ENCODE assay signal across 12 mouse cellular contexts in the genomic region with DNA sequence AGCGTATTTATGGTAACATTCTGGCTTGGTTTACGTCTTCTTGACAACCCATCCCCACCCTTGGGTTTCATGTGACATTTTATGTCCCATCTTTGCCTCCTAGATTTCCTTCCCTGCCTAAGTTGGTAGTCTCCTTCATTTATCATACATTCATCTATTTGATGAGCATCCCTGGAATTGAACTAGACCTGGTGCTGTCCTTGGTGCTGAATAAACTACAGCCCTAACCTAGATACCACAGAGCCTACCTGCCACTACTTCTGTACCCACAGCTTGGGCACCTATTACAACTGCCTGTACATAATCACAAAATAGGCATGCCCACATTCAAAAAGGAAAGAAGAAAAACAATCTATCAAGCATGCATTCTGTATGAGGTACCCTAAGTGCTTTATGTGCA.
DNase-seq lines count a peak whose midpoint lies in the region; ATAC-seq lines count a peak whose summit lies in the region.
"Had no signal": no experiment of that assay in that cellular context is flagged by ENCODE, and none has a peak within 500 bp of the region (broad histone marks: within the 10 kb centered on the region; RNA-seq: fewer than 3 reads in every experiment).

No protein-coding gene starts in this region.

- no peak overlapping the region for H3K4me2 ChIP-seq in hindbrain, embryonic 11.5 days (replicated peaks; ENCODE audit: low read depth, low read length)
- H3K4me2 ChIP-seq in hindbrain, embryonic 16.5 days (ENCODE audit: low read length) = no peak overlapping the region
- no peak overlapping the region for H3K4me2 ChIP-seq in embryonic facial prominence, embryonic 14.5 days (ENCODE audit: low read depth, low read length)
- H3K4me2 ChIP-seq: forebrain, embryonic 13.5 days had no signal

- 94% methylated on average over 2 of the region's 2 CpGs for WGBS in hindbrain, embryonic 11.5 days
- 90% methylated on average over 2 of the region's 2 CpGs for WGBS in hindbrain, embryonic 16.5 days
- WGBS in embryonic facial prominence, embryonic 14.5 days = 88% methylated on average over 2 of the region's 2 CpGs

- no peaks in the 10 kb centered on the region for H3K9me3 ChIP-seq in hindbrain, embryonic 11.5 days (ENCODE audit: control insufficient read depth, low read length)
- H3K9me3 ChIP-seq in hindbrain, embryonic 16.5 days (ENCODE audit: control insufficient read depth, low read length) = no peaks in the 10 kb centered on the region
- 0 out of 2 replicates have a peak, but pooled peaks cover 6% of the 10 kb centered on the region for H3K9me3 ChIP-seq in embryonic facial prominence, embryonic 14.5 days (ENCODE audit: control insufficient read depth, low read length)
- H3K9me3 ChIP-seq: forebrain, embryonic 13.5 days; midbrain, embryonic 10.5 days had no signal

- peak; percentile 45 for DNase-seq in hindbrain, embryonic 11.5 days (ENCODE audit: low spot score)
- DNase-seq in A20 (ENCODE audit: low read depth, low spot score) (peak; percentile 20), NIH3T3 (ENCODE audit: low read depth) (peak; percentile 60)
- peak; percentile 41 for DNase-seq in embryonic facial prominence, embryonic 14.5 days (ENCODE audit: low spot score)
- no peak for DNase-seq in cerebellum, postnatal 25 days
- no peak for DNase-seq in frontal cortex, postnatal 14 days (ENCODE audit: low spot score in 2 of 2)
- no peak for DNase-seq in gastrocnemius, postnatal 25 days
- DNase-seq: cerebellum, adult 9-11 months had no signal

- H3K27ac ChIP-seq in hindbrain, embryonic 11.5 days (ENCODE audit: low read depth, low read length) = no peak overlapping the region
- H3K27ac ChIP-seq in hindbrain, embryonic 16.5 days (ENCODE audit: low read depth, low read length) = no peak overlapping the region
- H3K27ac ChIP-seq in embryonic facial prominence, embryonic 14.5 days (replicated peaks; ENCODE audit: low read depth, low read length) = no peak overlapping the region
- H3K27ac ChIP-seq: forebrain, embryonic 13.5 days; midbrain, embryonic 10.5 days had no signal

- no peaks in the 10 kb centered on the region for H3K36me3 ChIP-seq in hindbrain, embryonic 11.5 days (ENCODE audit: control insufficient read depth, insufficient read depth, low read length)
- H3K36me3 ChIP-seq in hindbrain, embryonic 16.5 days (ENCODE audit: control insufficient read depth, insufficient read depth, low read length) = no peaks in the 10 kb centered on the region
- no peaks in the 10 kb centered on the region for H3K36me3 ChIP-seq in embryonic facial prominence, embryonic 14.5 days (ENCODE audit: control insufficient read depth, insufficient read depth, low read length)
- H3K36me3 ChIP-seq: midbrain, embryonic 10.5 days had no signal

- H3K27me3 ChIP-seq in hindbrain, embryonic 11.5 days (ENCODE audit: control insufficient read depth, insufficient read depth, low read length) = no peaks in the 10 kb centered on the region
- H3K27me3 ChIP-seq in hindbrain, embryonic 16.5 days (replicated peaks; ENCODE audit: control insufficient read depth, insufficient read depth, low read length) = no peaks in the 10 kb centered on the region
- no peaks in the 10 kb centered on the region for H3K27me3 ChIP-seq in embryonic facial prominence, embryonic 14.5 days (replicated peaks; ENCODE audit: control insufficient read depth, insufficient read depth, low read length)
- H3K27me3 ChIP-seq: forebrain, embryonic 13.5 days had no signal

- H3K4me1 ChIP-seq in hindbrain, embryonic 11.5 days (replicated peaks; ENCODE audit: control insufficient read depth, insufficient read depth, low read length) = no peaks in the 10 kb centered on the region
- no peaks in the 10 kb centered on the region for H3K4me1 ChIP-seq in hindbrain, embryonic 16.5 days (ENCODE audit: control insufficient read depth, insufficient read depth, low read depth, low read length)
- no peaks in the 10 kb centered on the region for H3K4me1 ChIP-seq in embryonic facial prominence, embryonic 14.5 days (ENCODE audit: control insufficient read depth, insufficient read depth, low read length)
- H3K4me1 ChIP-seq: forebrain, embryonic 13.5 days; midbrain, embryonic 10.5 days had no signal

- ATAC-seq in hindbrain, embryonic 11.5 days (ENCODE audit: low FRiP score) = no peak
- ATAC-seq in hindbrain, embryonic 16.5 days = no peak
- ATAC-seq in embryonic facial prominence, embryonic 14.5 days (ENCODE audit: low read depth) = no peak
- ATAC-seq: forebrain, embryonic 13.5 days; intestine, postnatal 0 days had no signal

- no peak overlapping the region for H3K4me3 ChIP-seq in hindbrain, embryonic 11.5 days (ENCODE audit: low read depth, low read length)
- H3K4me3 ChIP-seq in hindbrain, embryonic 16.5 days (ENCODE audit: low read length) = no peak overlapping the region
- no peak overlapping the region for H3K4me3 ChIP-seq in embryonic facial prominence, embryonic 14.5 days (ENCODE audit: low read depth, low read length)
- H3K4me3 ChIP-seq: forebrain, embryonic 13.5 days; midbrain, embryonic 10.5 days had no signal

- H3K9ac ChIP-seq in hindbrain, embryonic 11.5 days (ENCODE audit: low read depth, low read length) = no peak overlapping the region
- no peak overlapping the region for H3K9ac ChIP-seq in hindbrain, embryonic 16.5 days (ENCODE audit: low read depth, low read length)
- H3K9ac ChIP-seq in embryonic facial prominence, embryonic 14.5 days (ENCODE audit: low read depth, low read length) = no peak overlapping the region
- H3K9ac ChIP-seq: forebrain, embryonic 13.5 days had no signal

Comparison
In these comparisons a context has a peak if more than half of its experiments do, and no peak if none do; other contexts are left out.
1. DNase-seq: peak in hindbrain, embryonic 11.5 days (single experiment), A20 (single experiment), NIH3T3 (single experiment) and embryonic facial prominence, embryonic 14.5 days (single experiment); none in cerebellum, postnatal 25 days (0 of 2), frontal cortex, postnatal 14 days (0 of 2) and gastrocnemius, postnatal 25 days (single experiment).